Mouse (Mus musculus) spleen, adult 2 months (tissue): Measurements from ENCODE around the gene Ica1. TPM values are rescaled to one million over a fixed set of nuclear protein-coding genes. Genes with fewer than 3 reads are reported as not detected.

Source experiments
- DNase-seq, 2 experiments: peaks; one replicate each; pipeline versions ENCODE4 v3.0.0 to v3.0.0-alpha.2; 2012 to 2021; ENCODE audit warnings: low spot score in 2 of 2, low read depth in 1 of 2
- H3K27ac ChIP-seq: fragments of 200-500 bp; 2 replicates; pipeline ENCODE4 v1.5.1; 2012; ENCODE audit warnings: low read length, inconsistent platforms; ENCODE audit not compliant: insufficient read depth
- H3K27me3 ChIP-seq: fragments of 200-500 bp; 2 replicates; pipeline ENCODE4 v1.6.1; 2012; ENCODE audit warnings: mild to moderate bottlenecking, moderate library complexity, low read length, inconsistent platforms; ENCODE audit not compliant: control insufficient read depth, insufficient read depth
- H3K36me3 ChIP-seq: fragments of 200-500 bp; 2 replicates; pipeline ENCODE4 v1.6.1; 2012; ENCODE audit warnings: mild to moderate bottlenecking, low read length, inconsistent platforms; ENCODE audit not compliant: control insufficient read depth, insufficient read depth
- H3K4me1 ChIP-seq: fragments of 200-500 bp; 2 replicates; pipeline ENCODE4 v1.6.1; 2011; ENCODE audit warnings: inconsistent platforms; ENCODE audit not compliant: control insufficient read depth, insufficient read depth, insufficient read length
- H3K4me3 ChIP-seq: fragments of 200-500 bp; 2 replicates; pipeline ENCODE4 v1.5.1; 2011; ENCODE audit warnings: mild to moderate bottlenecking, inconsistent platforms; ENCODE audit not compliant: insufficient read depth, insufficient read length; ENCODE audit errors: extremely low read depth
- CTCF ChIP-seq: fragments of 200-500 bp; IDR thresholded peaks from 2 replicates; pipeline ENCODE4 v1.5.1; 2011; ENCODE audit warnings: mild to moderate bottlenecking, inconsistent platforms; ENCODE audit not compliant: insufficient read depth, insufficient read length, insufficient replicate concordance; ENCODE audit errors: extremely low read depth
- POLR2A ChIP-seq: fragments of 200-500 bp; IDR thresholded peaks from 2 replicates; pipeline ENCODE4 v1.6.1; 2011; ENCODE audit warnings: low read depth, low read length, inconsistent platforms
- WGBS: fragments of 180-500 bp; shearing (Covaris S2); methylation state at CpG from one replicate; pipeline ENCODE4 v1.1.7; 2018; 5-methylcytosine and 5-hydroxymethylcytosine counted together
- polyA plus RNA-seq: library from polyadenylated mRNA; depleted of rRNA; stranded (reverse); fragments of >200 nt; gene quantifications from 2 replicates; pipeline ENCODE4 v1.2.3, GENCODE M21; 2012

Ica1 gene
- polyA plus RNA-seq, 1 experiment, result 1.3 TPM

DNA sequence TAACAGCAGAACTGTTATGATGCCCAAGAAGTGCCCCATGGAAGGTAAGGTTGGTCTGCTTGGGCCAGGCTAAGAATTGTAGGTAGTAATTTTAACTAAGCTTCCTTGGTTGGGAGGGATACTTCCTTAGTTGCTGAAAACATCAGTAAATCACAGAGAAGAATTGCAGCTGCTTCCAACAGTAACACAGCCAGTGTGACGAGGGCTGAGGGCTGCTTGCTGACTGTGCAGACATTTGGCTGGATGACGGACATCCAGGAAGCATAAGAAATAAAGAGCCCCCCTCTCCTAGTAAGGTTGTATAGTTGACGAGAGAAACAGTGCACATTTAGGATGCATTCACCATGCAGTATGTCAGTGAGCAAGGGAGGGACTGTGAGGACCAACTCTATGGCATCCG lies 108.9 kb downstream of the Ica1 start:
- Histone ChIP-seq H3K4me1 (no peaks in the 10 kb centered on the region), H3K4me3 (no peak overlapping the region), H3K27ac (no peak overlapping the region), H3K27me3 (no peaks in the 10 kb centered on the region), H3K36me3 (no peaks in the 10 kb centered on the region)
- 92% methylated on average over 4 of the region's 4 CpGs for WGBS
- DNase-seq, result no peak
- TF ChIP-seq POLR2A, result no peak
- TF ChIP-seq CTCF, result no peak

GRCm38 (mm10) chr6:8668013-8668811 lies 110.1 kb downstream of the Ica1 start:
- H3K36me3 ChIP-seq, result no peaks in the 10 kb centered on the region
- no peaks in the 10 kb centered on the region for H3K27me3 ChIP-seq
- no peak overlapping the region for H3K27ac ChIP-seq
- TF ChIP-seq CTCF, result no peak
- no peak for TF ChIP-seq POLR2A
- WGBS, result 89% methylated on average over 6 of the region's 6 CpGs
- H3K4me1 ChIP-seq, result no peaks in the 10 kb centered on the region
- no peak for DNase-seq
- H3K4me3 ChIP-seq, result no peak overlapping the region

GRCm38 (mm10) chr6:8665786-8666185 lies 112.5 kb downstream of the Ica1 start:
- no peaks in the 10 kb centered on the region for H3K27me3 ChIP-seq
- no peak overlapping the region for H3K27ac ChIP-seq
- no peak for DNase-seq
- H3K4me3 ChIP-seq, result no peak overlapping the region
- no peaks in the 10 kb centered on the region for H3K4me1 ChIP-seq
- 93% methylated on average over 5 of the region's 5 CpGs for WGBS
- no peak for TF ChIP-seq POLR2A
- no peaks in the 10 kb centered on the region for H3K36me3 ChIP-seq

- H3K4me1 ChIP-seq, result no peaks in the 10 kb centered on the region
- no peak for TF ChIP-seq POLR2A
- no peak for TF ChIP-seq CTCF
- DNase-seq, result no peak
- no peak overlapping the region for H3K4me3 ChIP-seq
- H3K36me3 ChIP-seq, result no peaks in the 10 kb centered on the region
- H3K27me3 ChIP-seq, result no peaks in the 10 kb centered on the region
- H3K27ac ChIP-seq, result no peak overlapping the region
- WGBS, result 91% methylated on average over 5 of the region's 5 CpGs
Measured at GRCm38 (mm10) chr6:8664956-8665355, 113.3 kb downstream of the Ica1 start.

DNA sequence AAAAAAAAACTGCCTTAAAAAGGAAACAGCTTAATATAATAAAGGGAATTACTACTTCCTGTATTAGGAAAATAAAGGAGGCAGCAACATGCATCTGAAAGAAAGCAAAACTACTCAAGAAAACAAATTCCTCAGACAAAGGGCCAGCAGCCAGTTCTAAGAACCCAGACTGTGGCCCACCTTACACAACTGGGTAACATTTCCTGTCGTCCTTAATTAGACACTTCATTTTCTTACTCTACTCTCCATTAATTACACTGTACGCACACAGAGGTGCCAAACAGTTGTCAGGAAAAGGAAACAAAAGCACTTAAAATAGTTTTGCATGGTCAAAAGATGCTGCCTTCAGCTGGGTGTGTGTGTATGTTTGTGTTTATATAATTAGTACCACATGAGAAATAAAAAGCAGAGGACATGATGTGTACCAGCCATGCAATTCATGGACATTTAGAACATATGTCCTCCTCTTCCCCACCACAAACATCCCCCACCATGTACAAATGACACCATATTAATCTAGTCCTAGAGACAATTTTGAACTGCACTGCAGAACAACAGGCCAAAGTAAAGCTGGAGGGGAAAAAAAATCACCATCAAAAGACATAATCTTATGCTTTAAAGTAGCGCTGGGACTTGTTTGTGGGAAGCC lies 115.1 kb downstream of the Ica1 start:
- TF ChIP-seq CTCF (no peak), POLR2A (no peak)
- 74% methylated on average over 3 of the region's 3 CpGs for whole genome bisulfite sequencing
- H3K4me3 ChIP-seq, result no peak overlapping the region
- H3K36me3 ChIP-seq, result no peaks in the 10 kb centered on the region
- H3K4me1 ChIP-seq, result no peaks in the 10 kb centered on the region
- H3K27me3 ChIP-seq, result no peaks in the 10 kb centered on the region
- no peak for DNase-seq
- H3K27ac ChIP-seq, result no peak overlapping the region

- no peak overlapping the region for H3K27ac ChIP-seq
- TF ChIP-seq POLR2A (no peak), CTCF (no peak)
- no peak for DNase-seq
- H3K4me1 ChIP-seq, result no peaks in the 10 kb centered on the region
- no peaks in the 10 kb centered on the region for H3K36me3 ChIP-seq
- H3K4me3 ChIP-seq, result no peak overlapping the region
- no peaks in the 10 kb centered on the region for H3K27me3 ChIP-seq
- 91% methylated on average over 4 of the region's 4 CpGs for WGBS
Measured at GRCm38 (mm10) chr6:8661404-8661803, 116.9 kb downstream of the Ica1 start.

GRCm38 (mm10) chr6:8660076-8660475 lies 118.2 kb downstream of the Ica1 start:
- Histone ChIP-seq H3K4me3 (no peak overlapping the region), H3K4me1 (no peaks in the 10 kb centered on the region), H3K27ac (no peak overlapping the region), H3K27me3 (no peaks in the 10 kb centered on the region), H3K36me3 (no peaks in the 10 kb centered on the region)
- TF ChIP-seq POLR2A (no peak), CTCF (no peak)
- no peak for DNase-seq
- WGBS, result 92% methylated on average over 2 of the region's 2 CpGs
